Mouse (Mus musculus) 3T3-L1 (cell line): ENCODE measurements around the gene Edem1.

Experiments used
- DNase-seq: peaks from one replicate; pipeline ENCODE4 v3.0.0-alpha.2; 2015; ENCODE audit warnings: low read depth, low spot score

The Edem1 gene

DNA sequence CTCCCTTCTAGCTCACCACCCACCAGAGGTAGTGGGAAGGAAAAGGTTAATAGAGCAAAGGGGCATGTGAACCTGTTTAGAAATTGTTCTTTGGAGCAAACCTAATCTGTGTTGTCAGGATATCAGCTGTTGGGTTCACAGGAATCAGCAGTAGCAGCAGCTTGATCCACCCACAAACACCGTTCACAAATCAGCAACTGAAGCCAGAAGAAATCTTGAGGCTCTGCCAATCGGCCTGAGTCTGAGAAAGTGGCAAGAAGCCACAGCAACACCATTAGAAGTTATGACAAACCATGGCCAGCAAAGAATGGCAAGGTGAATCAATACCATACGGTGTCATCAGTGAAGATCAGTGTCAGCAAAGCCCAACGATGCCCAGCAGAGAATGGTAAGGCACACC lies 42.8 kb downstream of the Edem1 start:
- DNase-seq, result no peak

DNA sequence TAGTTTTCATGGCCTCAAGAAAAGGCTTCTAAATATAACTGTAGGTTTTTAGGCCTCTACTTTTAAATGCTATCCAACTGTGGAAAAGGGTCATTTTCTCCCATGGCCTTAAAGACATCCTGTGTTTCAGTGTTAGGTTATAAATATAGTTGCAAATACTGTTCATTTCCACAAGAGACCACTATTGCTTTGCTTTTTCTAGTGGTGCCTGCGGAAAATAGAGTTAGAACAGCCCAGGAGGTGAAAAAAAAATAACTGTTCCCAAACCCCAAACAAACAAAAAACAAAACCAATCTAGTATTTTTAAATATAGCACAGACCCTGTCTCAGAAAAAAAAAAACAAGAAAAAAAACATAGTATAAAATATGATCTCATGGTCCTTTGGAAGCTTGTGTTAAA lies 46.9 kb downstream of the Edem1 start:
- no peak for DNase-seq

DNA sequence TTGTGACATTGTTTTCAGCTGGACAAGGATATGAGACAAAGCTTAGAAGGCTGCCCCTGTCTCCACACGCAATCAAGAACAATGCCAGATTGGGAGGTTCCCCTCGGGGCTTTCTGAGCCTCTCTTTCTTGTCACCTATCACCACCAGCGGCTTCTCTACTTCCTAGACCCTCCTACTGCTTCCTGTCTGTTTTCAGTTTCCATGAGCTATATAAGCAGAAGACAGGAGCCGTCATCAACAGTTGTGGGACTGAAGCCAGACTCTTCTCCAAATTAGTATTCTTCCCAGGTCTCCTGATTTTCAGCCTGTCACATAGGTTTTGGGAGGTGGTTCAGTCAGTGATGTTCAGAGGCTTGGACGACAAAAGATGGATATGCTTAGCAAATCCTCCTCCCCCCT lies 47.6 kb downstream of the Edem1 start:
- no peak for DNase-seq

GRCm38 (mm10) chr6:108876486-108876885 lies 48.0 kb downstream of the Edem1 start:
- no peak for DNase-seq

DNA sequence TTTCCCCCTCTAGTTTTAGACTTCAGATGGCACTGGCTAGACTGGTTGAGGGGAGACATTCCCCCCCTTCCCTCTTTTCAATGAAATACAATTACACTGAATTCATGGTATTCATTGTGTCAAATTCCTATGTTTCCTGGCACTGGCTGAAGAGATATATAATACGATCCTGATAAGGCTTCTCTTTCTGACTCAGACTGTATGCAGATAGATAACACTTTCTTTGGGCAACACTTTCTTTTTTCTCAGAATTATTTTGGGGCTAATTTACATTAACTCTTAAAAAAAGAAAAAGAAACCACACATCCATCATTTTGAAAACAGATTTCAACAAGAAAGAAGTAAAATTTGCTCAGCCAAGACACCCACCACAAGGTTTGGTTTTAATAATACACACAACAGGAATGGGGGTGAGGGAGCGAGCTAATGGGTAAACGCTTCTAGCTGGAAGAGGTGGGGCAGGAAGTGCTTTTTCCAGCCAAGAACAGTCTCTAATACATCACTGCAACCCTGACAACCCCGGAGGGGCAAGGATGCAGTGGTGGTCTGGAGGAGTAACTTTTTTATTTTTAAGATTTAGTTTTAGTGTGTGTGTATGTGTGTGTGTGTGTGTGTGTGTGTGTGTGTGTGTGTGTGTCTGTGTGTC lies 52.0 kb downstream of the Edem1 start:
- DNase-seq, result no peak

GRCm38 (mm10) chr6:108881074-108881473 lies 52.6 kb downstream of the Edem1 start:
- no peak for DNase-seq

GRCm38 (mm10) chr6:108883826-108884225 lies 55.4 kb downstream of the Edem1 start:
- no peak for DNase-seq

- DNase-seq, result no peak
Measured at GRCm38 (mm10) chr6:108884603-108885002, 56.2 kb downstream of the Edem1 start.

- no peak for DNase-seq
Measured at GRCm38 (mm10) chr6:108886346-108886745, 57.9 kb downstream of the Edem1 start.

- DNase-seq, result no peak
Measured at GRCm38 (mm10) chr6:108892589-108892988, 64.1 kb downstream of the Edem1 start.

- peak; percentile 81 for DNase-seq
Measured at GRCm38 (mm10) chr6:108895129-108895528, 66.7 kb downstream of the Edem1 start.

- DNase-seq, result peak; percentile 60
Measured at GRCm38 (mm10) chr6:108895976-108896375, 67.5 kb downstream of the Edem1 start.

DNA sequence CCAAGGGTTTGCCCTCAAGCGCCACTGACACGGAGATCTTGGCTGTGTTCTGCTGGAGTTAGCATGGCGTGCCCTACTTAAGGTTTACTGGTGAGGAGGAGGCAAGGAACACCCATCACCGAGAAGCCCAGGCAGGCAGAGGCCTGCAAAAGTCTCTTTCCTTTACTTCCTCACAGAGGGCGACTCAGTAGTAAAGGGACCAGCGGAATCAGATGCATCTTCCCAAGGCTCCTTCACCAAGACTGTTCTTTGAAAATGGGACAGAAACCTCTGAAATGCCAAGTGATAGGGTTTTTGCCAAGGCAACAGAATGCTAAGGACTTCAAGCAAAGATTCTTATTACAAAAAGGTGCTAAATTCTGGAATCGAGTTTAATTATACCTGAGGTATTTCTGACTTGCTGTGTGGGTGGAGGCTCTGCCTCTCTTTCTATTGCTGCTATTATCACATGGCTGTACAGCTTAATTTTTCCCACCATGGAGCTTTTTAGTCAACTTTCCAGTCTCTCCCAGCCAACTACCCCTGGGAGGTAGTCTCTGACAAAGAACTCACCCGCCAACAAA lies 68.2 kb downstream of the Edem1 start:
- no peak for DNase-seq

- peak; percentile 8 for DNase-seq
Measured at GRCm38 (mm10) chr6:108899231-108899630, 70.8 kb downstream of the Edem1 start.

DNA sequence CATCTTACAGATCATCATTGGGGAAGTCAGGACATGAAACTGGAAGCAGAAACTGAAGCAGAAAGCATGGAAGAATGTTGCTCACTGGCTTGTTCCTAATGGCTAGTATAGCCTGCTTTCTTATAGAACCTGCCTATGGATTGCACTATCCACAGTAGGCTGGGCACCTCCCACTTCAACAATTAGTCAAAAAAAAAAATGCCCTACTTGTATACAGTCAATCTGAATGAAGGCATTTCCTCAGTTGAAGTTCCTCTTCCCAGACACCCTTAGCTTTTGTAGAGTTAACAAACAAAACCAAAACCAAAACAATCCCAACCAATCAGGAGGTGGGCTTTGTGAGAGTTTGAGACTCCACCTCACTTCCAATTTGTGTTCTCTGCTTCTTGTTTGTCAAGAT lies 73.7 kb downstream of the Edem1 start:
- no peak for DNase-seq

DNA sequence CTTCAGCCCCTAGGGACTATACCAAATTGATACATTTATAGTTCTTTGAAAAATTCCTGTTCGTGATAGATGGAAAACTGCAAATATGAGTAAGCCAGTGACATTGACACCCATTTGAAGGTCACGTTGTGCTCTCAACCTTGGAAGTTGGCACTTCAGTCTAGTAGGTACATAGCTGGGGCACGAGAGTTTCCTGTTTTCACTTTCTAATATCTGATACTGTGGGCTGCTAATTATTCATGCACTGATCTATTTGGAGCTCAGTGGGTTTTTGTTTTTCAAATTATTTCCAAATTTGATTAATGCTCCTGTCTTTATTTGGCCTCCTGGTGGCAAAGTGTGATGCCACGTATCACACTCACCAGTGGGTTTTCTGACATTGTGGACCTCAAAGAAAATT lies 74.8 kb downstream of the Edem1 start:
- no peak for DNase-seq

GRCm38 (mm10) chr6:108906539-108906938 lies 78.1 kb downstream of the Edem1 start:
- DNase-seq, result no peak
